Mouse (Mus musculus): ENCODE results near the gene Fancm.
"Not testable (repeated sequence)": the region's sequence is repeated elsewhere in the genome, so short reads cannot be mapped to it uniquely, and the experiment has no call there.

Gene Fancm

DNA sequence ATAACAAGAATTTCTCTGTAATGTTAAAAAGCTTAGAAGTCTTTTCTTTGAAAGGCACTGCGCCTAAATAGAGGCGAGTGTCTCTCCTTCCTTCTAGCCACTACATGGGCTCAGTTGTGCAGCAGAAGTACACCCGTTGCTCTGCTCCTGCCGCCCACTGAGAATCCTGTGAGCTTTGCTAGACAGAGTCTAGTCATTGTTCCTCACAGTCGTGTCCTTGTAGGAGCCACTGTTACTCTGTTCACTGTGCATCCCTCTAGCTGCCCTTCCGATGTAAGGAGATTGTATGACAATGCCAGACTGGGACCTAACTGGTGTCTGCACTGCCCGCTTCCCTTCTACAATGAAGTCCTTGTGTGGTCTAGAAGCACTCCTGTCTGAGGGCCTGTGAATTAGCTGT lies 43.6 kb downstream of the Fancm start:
- in situ Hi-C loops (cut with MboI, MseI) = no loop called here

DNA sequence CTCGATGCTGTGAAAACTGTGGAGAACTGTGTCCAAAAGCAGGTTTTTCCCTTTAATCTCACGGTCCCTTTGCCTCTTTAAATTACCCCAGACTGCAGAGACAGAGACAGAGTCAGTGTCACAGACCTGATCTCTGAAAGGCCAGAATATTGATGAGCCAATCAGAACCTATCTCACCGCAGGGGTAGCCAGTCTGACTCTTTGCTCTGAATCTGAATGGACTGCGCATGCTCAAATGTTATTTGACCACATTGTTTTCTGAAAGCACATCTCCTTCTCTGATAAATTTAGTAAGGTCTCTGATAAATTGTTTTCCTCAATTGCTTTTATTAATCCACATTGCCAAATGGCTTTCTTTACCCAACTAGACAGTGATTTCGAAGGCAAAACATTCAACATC lies 44.0 kb downstream of the Fancm start:
- in situ Hi-C loops (cut with MboI, MseI) = no loop called here

DNA sequence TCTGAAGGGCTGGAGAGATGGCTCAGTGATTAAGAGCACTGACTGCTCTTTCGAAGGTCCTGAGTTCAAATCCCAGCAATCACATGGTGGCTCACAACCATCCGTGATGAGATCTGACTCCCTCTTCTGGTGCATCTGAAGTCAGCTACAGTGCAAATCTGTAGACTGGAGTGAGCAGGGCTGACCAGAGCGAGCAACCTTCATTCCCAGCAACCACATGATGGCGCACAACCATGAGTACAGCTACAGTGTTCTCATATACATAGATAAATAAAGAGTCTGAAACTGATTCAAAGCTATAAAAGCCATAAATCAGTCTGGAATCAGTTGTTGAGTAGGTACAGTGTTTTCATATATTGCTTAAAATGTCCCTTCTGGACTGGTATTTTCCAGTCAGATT lies 60.7 kb downstream of the Fancm start:
- in situ Hi-C loops (cut with MboI, MseI) = not testable (repeated sequence)

DNA sequence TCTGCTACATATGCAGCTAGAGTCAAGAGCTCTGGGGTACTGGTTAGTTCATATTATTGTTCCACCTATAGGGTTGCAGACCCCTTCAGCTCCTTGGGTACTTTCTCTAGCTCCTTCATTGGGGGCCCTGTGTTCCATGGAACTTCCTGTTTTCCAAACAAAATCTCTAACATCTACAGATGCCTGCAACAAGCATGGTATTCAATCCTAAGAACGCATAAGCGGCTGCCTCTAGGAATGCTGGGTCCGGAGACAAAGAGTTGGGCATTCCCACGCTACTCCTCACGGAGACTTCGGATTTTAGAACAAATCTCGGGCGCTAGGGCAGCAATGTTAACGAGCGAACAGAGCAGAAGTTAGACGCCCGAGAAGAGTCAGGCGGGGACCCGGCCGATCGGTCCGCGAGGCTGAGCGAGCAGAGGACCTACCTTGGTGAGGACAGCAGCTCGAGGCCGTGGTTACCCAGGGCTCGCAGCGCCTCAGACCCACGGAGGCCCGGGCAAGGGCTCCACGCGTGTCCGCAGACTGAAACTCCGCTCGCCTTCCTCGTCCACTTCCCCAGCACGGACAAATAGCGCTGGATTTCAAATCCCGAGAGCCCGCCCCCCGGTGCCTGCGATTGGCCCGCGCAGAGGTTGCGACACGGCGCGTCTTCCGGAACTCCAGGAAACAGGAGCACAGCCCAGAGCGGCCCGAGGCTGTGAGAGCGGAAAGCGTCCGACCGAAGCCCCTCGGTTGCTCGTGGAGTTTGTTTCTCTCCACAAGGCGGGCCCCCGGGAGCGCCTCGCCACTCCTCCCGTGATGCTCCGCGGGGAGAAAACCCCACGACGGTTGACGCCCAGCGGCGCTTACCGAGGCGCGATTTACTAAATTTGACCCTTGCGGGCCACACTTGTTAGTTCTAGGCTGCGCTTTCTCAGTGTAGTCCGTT lies 96.9 kb downstream of the Fancm start, which contains the start of gene Mis18bp1:
Gene Mis18bp1, minus strand, starts transcription at position 584 of the 931 bp plus-strand sequence.
- in situ Hi-C loops (cut with MboI, MseI) = no loop called here

DNA sequence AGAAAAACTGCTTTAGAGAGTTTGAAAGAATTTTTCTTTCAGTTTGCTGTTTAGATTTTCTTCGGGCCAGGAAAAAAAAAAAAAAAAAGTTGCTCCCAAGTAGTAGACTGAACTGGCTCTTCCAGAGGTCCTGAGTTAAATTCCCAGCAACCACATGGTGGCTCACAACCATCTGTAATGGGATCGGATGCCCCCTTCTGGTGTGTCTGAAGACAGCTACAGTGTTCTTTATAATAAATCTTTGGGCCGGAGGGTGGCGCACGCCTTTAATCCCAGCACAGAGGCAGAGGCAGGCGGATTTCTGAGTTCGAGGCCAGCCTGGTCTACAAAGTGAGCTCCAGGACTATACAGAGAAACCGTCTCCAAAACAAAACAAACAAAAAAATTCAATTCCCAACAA lies 97.6 kb downstream of the Fancm start:
- in situ Hi-C loops (cut with MboI, MseI) = not testable (repeated sequence)

DNA sequence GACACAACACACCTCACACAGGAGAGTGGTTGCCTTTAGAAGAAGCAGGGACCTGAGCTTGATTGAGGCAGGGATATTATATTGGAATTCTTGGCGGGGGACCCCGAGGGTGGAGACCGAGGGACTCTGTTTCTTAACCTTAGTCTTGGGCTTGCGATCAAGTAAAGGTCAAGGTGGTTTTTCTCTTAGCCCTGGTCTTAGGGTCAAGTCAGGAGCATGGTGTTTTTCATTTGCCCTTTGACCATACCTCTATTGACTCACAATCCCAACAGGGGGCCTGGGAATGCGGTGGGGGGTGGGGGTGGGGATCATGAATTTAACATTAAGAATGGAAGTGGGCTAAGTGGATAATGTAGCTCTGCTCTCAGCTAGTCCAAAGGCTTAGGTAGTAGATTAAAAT lies 98.3 kb downstream of the Fancm start:
- in situ Hi-C loops (cut with MboI, MseI) = no loop called here

All from T-helper 2 cell (primary cell).